Mouse (Mus musculus) heart, embryonic 16.5 days (tissue): ENCODE measurements around the gene Grin3b. TPM values are rescaled to one million over a fixed set of nuclear protein-coding genes. Genes with fewer than 3 reads are reported as not detected.
A peak's percentile ranks its signal among the peaks of the same experiment; 100 is the strongest.

Experiments
- ATAC-seq: fragments of 200-750 bp; cut with Nextera tagmentation; replicated peaks from 2 replicates; pipeline ENCODE4 v1.8.0; 2017; ENCODE audit warnings: moderate number of reproducible peaks; ENCODE audit not compliant: insufficient read depth, low FRiP score; ENCODE audit errors: extremely low read depth
- H3K27ac ChIP-seq: fragments of 300-500 bp; sonication (generic); 2 replicates; pipeline ENCODE4 v1.5.1; 2014; ENCODE audit warnings: mild to moderate bottlenecking, low read length, control low read depth, moderate library complexity
- H3K27me3 ChIP-seq: fragments of 300-500 bp; sonication (generic); 2 replicates; pipeline ENCODE4 v1.6.1; 2014; ENCODE audit warnings: low read length, mixed read lengths; ENCODE audit not compliant: control insufficient read depth, insufficient read depth
- H3K36me3 ChIP-seq: fragments of 300-500 bp; sonication (generic); 2 replicates; pipeline ENCODE4 v1.6.1; 2014; ENCODE audit not compliant: control insufficient read depth, insufficient read depth
- H3K4me1 ChIP-seq: fragments of 300-500 bp; sonication (generic); 2 replicates; pipeline ENCODE4 v1.6.1; 2014; ENCODE audit warnings: low read length, mixed read lengths; ENCODE audit not compliant: control insufficient read depth, insufficient read depth
- H3K4me2 ChIP-seq: fragments of 300-500 bp; sonication (generic); 2 replicates; pipeline ENCODE4 v1.6.1; 2014; ENCODE audit warnings: low read depth, mild to moderate bottlenecking, control low read depth, low read length
- H3K4me3 ChIP-seq: fragments of 300-500 bp; sonication (generic); 2 replicates; pipeline ENCODE4 v1.5.1; 2014; ENCODE audit warnings: mild to moderate bottlenecking, control low read depth, low read length
- H3K9ac ChIP-seq: fragments of 300-500 bp; sonication (generic); 2 replicates; pipeline ENCODE4 v1.6.1; 2014; ENCODE audit warnings: low read length, control low read depth
- H3K9me3 ChIP-seq: fragments of 300-500 bp; sonication (generic); replicated peaks from 2 replicates; pipeline ENCODE4 v1.6.1; 2016; ENCODE audit warnings: low read length; ENCODE audit not compliant: control insufficient read depth
- WGBS: fragments of 180-500 bp; shearing (Covaris S2); extraction: QIAGEN DNeasy Blood & Tissue Kit; methylation state at CpG from one replicate; pipeline ENCODE4 v1.1.7; 2014; 5-methylcytosine and 5-hydroxymethylcytosine counted together
- polyA plus RNA-seq: library from polyadenylated mRNA; unstranded; fragments of >200 nt; fragmentation: Nextera tagmentation; extraction: Ambion mirVana; gene quantifications from 2 replicates; pipeline ENCODE4 v1.2.1, GENCODE M21; 2015

The Grin3b gene
- polyA plus RNA-seq, 1 experiment from 2014 or later = 0.25 TPM

DNA sequence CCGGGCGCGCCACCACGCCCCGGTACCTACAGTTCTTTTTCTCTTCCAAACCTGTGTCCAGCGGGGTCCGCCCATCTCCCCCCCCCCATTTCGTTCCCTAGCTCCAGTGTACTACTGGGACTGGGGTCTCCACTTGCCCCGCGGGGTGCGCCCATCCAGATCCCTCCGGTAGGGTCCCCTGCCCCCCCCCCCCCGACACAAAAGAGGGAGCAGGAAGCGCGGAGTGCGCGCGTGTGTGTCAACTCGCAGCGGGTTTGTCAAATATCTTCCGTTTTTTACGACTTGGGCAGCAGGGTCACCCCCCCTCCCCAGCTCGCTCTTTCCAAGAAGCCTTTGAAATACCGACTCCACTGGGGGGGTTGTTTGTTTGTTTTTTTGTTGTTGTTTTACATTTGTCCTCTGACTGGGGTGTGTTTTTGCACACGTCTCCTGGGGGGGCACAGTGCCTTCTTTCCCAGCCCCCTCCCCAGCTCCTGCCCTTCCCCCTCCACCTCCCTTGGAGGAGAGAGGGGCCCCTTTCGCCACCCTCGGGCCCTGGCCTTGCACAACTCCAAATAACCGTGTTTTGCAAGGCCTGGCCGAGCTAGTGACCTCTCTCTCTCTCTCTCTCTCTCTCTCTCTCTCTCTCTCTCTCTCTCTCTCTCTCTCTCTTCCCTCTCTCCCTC lies 42.4 kb upstream of the Grin3b start:
- H3K27me3 ChIP-seq = no peaks in the 10 kb centered on the region; the same call in 1 of the 2 replicates
- H3K36me3 ChIP-seq = no peaks in the 10 kb centered on the region
- no peak for ATAC-seq
- H3K9me3 ChIP-seq = no peaks in the 10 kb centered on the region
- peak overlapping the region; percentile 93 for H3K27ac ChIP-seq
- H3K4me2 ChIP-seq = peak overlapping the region; percentile 94
- peak overlapping the region; percentile 93 for H3K4me3 ChIP-seq
- H3K4me1 ChIP-seq = peaks cover 27% of the 10 kb centered on the region
- peak overlapping the region; percentile 95 for H3K9ac ChIP-seq
- 1% methylated on average over 24 of the region's 29 CpGs for WGBS

DNA sequence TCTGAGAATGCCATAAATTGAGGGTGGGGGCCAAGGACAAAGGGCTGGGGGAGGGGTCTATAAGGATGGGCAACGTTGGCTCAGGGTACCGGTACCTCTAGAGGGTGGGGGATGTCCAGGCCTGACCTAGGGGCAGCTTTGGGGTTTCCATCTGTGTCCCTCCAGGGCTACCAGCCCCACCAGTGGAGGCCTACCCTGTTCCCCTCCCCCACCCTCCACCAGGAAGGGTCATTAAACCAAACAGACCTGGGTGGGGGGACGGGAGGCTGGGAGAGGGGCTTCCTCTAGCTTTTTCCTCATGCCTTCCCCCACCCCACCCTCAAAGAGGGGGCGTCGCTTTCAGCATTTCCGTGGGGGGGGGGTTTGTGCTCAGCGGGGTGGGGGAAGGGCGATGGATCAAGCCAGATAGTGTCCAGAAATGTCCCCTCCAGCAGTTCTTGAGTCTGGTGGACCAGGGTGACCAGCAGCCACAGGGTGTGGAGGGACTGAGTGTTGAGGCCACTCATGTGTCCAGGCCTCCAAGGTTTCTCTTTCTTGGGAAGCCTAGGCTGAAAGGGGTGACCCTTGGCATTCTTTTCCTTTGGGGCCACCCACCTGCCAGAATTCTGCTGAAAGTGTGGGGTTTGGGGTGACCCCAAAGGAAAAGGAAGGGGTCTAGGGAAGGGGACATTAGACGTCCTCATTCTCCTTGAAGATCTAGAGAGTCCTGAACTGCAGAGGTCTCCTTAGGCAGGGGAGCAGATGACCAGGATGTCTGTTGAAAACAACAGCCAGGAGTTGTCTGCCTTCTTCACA lies 41.4 kb upstream of the Grin3b start:
- Histone ChIP-seq H3K27ac (no peak overlapping the region), H3K4me1 (peaks cover 36% of the 10 kb centered on the region), H3K4me2 (peak overlapping the region; percentile 94), H3K36me3 (no peaks in the 10 kb centered on the region), H3K27me3 (no peaks in the 10 kb centered on the region), H3K9me3 (no peaks in the 10 kb centered on the region), H3K4me3 (peak overlapping the region; percentile 22; the same call in 1 of the 2 replicates), H3K9ac (peak overlapping the region; percentile 0; the same call in 1 of the 2 replicates)
- WGBS = 29% methylated on average over 9 of the region's 9 CpGs
- no peak for ATAC-seq

- H3K27me3 ChIP-seq = no peaks in the 10 kb centered on the region
- no peak overlapping the region for H3K4me3 ChIP-seq
- no peak overlapping the region for H3K9ac ChIP-seq
- peaks cover 40% of the 10 kb centered on the region for H3K4me1 ChIP-seq
- H3K27ac ChIP-seq = no peak overlapping the region
- H3K36me3 ChIP-seq = no peaks in the 10 kb centered on the region
- WGBS = 83% methylated on average over 18 of the region's 18 CpGs
- no peak for ATAC-seq
- H3K9me3 ChIP-seq = no peaks in the 10 kb centered on the region
- no peak overlapping the region for H3K4me2 ChIP-seq
Observed at GRCm38 (mm10) chr10:79929967-79930825, 40.3 kb upstream of the Grin3b start.

GRCm38 (mm10) chr10:79930826-79931186 lies 39.7 kb upstream of the Grin3b start:
- H3K9me3 ChIP-seq = no peaks in the 10 kb centered on the region
- H3K27ac ChIP-seq = no peak overlapping the region
- H3K4me1 ChIP-seq = peaks cover 38% of the 10 kb centered on the region
- no peak overlapping the region for H3K4me3 ChIP-seq
- no peak overlapping the region for H3K9ac ChIP-seq
- no peak overlapping the region for H3K4me2 ChIP-seq
- ATAC-seq = no peak
- H3K27me3 ChIP-seq = no peaks in the 10 kb centered on the region
- WGBS = 90% methylated on average over 16 of the region's 16 CpGs
- no peaks in the 10 kb centered on the region for H3K36me3 ChIP-seq

DNA sequence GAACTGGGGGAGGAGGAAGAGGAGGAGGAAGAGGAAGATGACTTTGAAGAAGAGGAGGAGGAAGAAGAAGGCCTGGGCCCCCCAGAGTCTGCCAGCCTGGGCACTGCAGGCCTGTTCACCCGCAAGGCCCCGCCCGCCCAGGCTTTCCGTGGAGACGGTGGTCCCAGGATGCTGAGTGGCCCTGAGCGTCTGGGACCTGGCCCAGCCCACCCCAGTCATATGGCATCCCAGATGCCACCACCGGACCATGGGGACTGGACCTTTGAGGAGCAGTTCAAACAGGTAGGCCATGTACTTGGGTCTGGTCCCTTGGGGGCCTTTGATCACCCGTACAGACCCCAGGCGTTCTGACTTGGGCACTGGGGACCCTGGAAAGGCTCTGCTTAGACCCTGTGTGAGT lies 38.7 kb upstream of the Grin3b start:
- Histone ChIP-seq H3K9me3 (no peaks in the 10 kb centered on the region), H3K4me2 (no peak overlapping the region), H3K27ac (no peak overlapping the region), H3K9ac (no peak overlapping the region; the same call in 1 of the 2 replicates), H3K27me3 (no peaks in the 10 kb centered on the region), H3K4me1 (peaks cover 40% of the 10 kb centered on the region), H3K36me3 (no peaks in the 10 kb centered on the region), H3K4me3 (no peak overlapping the region)
- WGBS = 83% methylated on average over 9 of the region's 9 CpGs
- ATAC-seq = no peak

DNA sequence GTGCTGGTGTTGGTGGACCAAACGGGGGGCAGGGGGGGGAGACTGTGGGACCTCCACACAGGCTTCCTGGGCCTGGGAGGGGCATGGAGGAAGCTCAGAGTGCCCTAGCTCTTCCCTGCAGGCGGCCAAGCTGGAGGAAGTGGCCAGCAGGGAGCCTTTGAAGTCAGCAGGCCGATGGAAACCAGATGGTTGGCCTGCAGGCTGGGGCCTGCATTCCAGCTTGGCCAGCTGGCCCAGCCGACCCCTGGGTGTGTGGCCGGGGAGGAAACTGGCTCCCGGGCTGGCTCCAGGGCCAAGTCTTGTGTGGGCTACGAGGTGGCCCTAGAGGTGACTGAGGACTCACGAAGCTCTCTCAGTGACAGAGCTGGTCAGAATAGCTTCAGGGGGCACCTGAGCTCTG lies 37.8 kb upstream of the Grin3b start:
- peak overlapping the region; percentile 51 for H3K9ac ChIP-seq
- no peaks in the 10 kb centered on the region for H3K9me3 ChIP-seq
- H3K4me2 ChIP-seq = no peak overlapping the region
- no peak overlapping the region for H3K4me3 ChIP-seq
- no peaks in the 10 kb centered on the region for H3K27me3 ChIP-seq
- no peak for ATAC-seq
- peaks cover 50% of the 10 kb centered on the region for H3K4me1 ChIP-seq
- 13% methylated on average over 8 of the region's 8 CpGs for WGBS
- no peaks in the 10 kb centered on the region for H3K36me3 ChIP-seq
- H3K27ac ChIP-seq = peak overlapping the region; percentile 29; the same call in 1 of the 2 replicates

- Histone ChIP-seq H3K4me1 (peaks cover 54% of the 10 kb centered on the region), H3K4me2 (no peak overlapping the region), H3K9ac (peak overlapping the region; percentile 51), H3K4me3 (no peak overlapping the region), H3K36me3 (no peaks in the 10 kb centered on the region), H3K27me3 (no peaks in the 10 kb centered on the region), H3K9me3 (no peaks in the 10 kb centered on the region), H3K27ac (0 out of 2 replicates have a peak overlapping the region, but pooled peaks have one; percentile 29)
- 58% methylated on average over 9 of the region's 9 CpGs for WGBS
- no peak for ATAC-seq
Observed at GRCm38 (mm10) chr10:79933145-79933679, 37.3 kb upstream of the Grin3b start.

DNA sequence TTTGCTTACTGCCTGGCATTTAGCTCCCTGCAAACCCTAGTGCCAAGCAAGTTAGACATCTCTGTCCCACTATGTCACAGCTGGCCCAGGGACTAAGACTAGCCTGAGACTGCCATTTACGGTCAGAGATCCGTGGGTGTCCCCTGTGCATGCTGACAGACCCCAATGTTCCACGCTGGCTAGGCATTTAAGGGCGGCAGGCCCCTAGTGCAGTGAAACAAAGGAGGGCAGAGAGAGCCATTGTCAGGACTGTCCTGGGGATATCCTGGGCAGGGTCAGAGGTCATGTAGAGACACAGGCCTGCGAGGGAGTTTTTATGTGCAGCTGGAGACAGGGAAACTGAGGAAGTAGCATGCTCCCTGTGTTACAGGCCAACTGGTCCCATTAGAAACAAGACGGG lies 36.7 kb upstream of the Grin3b start:
- Histone ChIP-seq H3K36me3 (no peaks in the 10 kb centered on the region), H3K27me3 (no peaks in the 10 kb centered on the region), H3K4me1 (peaks cover 52% of the 10 kb centered on the region), H3K9me3 (no peaks in the 10 kb centered on the region), H3K4me2 (no peak overlapping the region), H3K4me3 (no peak overlapping the region), H3K27ac (no peak overlapping the region), H3K9ac (no peak overlapping the region)
- ATAC-seq = no peak
- WGBS = 72% methylated on average over 6 of the region's 6 CpGs
